Mouse (Mus musculus): ENCODE results near the gene Sdccag8.

DNA sequence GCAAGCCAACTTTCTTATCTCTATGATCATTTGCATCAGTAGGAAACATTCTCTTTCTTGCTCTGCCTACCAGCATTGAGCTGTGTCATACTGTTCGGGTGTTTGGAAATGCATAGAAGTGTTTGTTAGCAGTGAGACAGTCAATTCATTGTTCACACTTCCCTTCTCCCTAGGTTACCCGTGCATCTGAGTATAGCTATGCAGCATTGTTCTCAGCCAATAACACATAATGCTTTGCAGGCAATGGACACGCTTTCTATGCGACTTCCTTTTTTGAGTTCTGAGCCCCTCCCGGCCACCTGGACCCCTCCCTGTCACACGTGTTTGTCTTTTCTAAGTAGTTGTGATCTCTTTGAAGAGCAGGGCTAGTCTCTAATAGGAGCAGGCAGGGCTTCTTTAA is 171.8 kb downstream of the Sdccag8 start:
- TF ChIP-seq CTCF (IDR thresholded peaks at IDR 0.05; ENCODE audit: low read depth): no peak
- no peak for TF ChIP-seq EP300 (IDR thresholded peaks at IDR 0.05; ENCODE audit: low read depth)

All from heart, postnatal 0 days (tissue).